Mouse (Mus musculus) liver, adult 2 months (tissue): Measurements from ENCODE around the gene Gm44965. TPM values are rescaled to one million over a fixed set of nuclear protein-coding genes. Genes with fewer than 3 reads are reported as not detected.

Source experiments
- DNase-seq: peaks from one replicate; pipeline ENCODE4 v3.0.0-alpha.2; 2011; ENCODE audit warnings: low read depth, low spot score; ENCODE audit errors: extremely low read depth
- H3K27ac ChIP-seq: fragments of 200-500 bp; replicated peaks from 2 replicates; pipeline ENCODE4 v1.5.1; 2012; ENCODE audit warnings: low read depth, mild to moderate bottlenecking, control low read depth, inconsistent platforms, low read length; ENCODE audit not compliant: insufficient read depth
- H3K27me3 ChIP-seq: fragments of 200-500 bp; 2 replicates; pipeline ENCODE4 v1.6.1; 2012; ENCODE audit warnings: mild to moderate bottlenecking, moderate library complexity, low read length, inconsistent platforms; ENCODE audit not compliant: control insufficient read depth, insufficient read depth
- H3K36me3 ChIP-seq: fragments of 200-500 bp; 2 replicates; pipeline ENCODE4 v1.6.1; 2012; ENCODE audit warnings: low read length, inconsistent platforms; ENCODE audit not compliant: control insufficient read depth, insufficient read depth
- H3K4me1 ChIP-seq: fragments of 200-500 bp; 2 replicates; pipeline ENCODE4 v1.6.1; 2011; ENCODE audit warnings: low read length; ENCODE audit not compliant: control insufficient read depth, insufficient read depth
- H3K4me3 ChIP-seq: fragments of 200-500 bp; 2 replicates; pipeline ENCODE4 v1.5.1; 2011; ENCODE audit warnings: low read depth, mild to moderate bottlenecking, control low read depth, low read length, moderate library complexity; ENCODE audit not compliant: insufficient read depth
- H3K79me2 ChIP-seq: fragments of 200-500 bp; 2 replicates; pipeline ENCODE4 v1.6.1; 2012; ENCODE audit warnings: inconsistent platforms, mild to moderate bottlenecking, low read length, moderate library complexity; ENCODE audit not compliant: control insufficient read depth, insufficient read depth
- H3K9ac ChIP-seq: fragments of 200-500 bp; 2 replicates; pipeline ENCODE4 v1.6.1; 2012; ENCODE audit warnings: low read depth, mild to moderate bottlenecking, control low read depth, inconsistent platforms, low read length
- CTCF ChIP-seq: fragments of 200-500 bp; IDR thresholded peaks from 2 replicates; pipeline ENCODE4 v1.5.1; 2011; ENCODE audit warnings: low read depth, low read length, control low read depth
- POLR2A ChIP-seq: fragments of 200-500 bp; IDR thresholded peaks from 2 replicates; pipeline ENCODE4 v1.6.1; 2011; ENCODE audit warnings: low read length, control low read depth; ENCODE audit not compliant: insufficient read depth; ENCODE audit errors: extremely low read depth
- WGBS: fragments of 180-500 bp; shearing (Covaris S2); methylation state at CpG from one replicate; pipeline ENCODE4 v1.1.7; 2018; 5-methylcytosine and 5-hydroxymethylcytosine counted together
- polyA plus RNA-seq: library from polyadenylated mRNA; depleted of rRNA; stranded (reverse); fragments of >200 nt; gene quantifications from 2 replicates; pipeline ENCODE4 v1.2.3, GENCODE M21; 2012
- total RNA-seq: library from RNA; depleted of rRNA; stranded (reverse); fragments of >200 nt; gene quantifications from 2 replicates; pipeline ENCODE4 v1.2.3, GENCODE M21; 2014

Gene Gm44965
- total and polyA plus RNA-seq, 2 experiments: not detected

- Histone ChIP-seq H3K4me3 (no peak overlapping the region), H3K27me3 (no peaks in the 10 kb centered on the region), H3K9ac (no peak overlapping the region), H3K27ac (no peak overlapping the region), H3K79me2 (no peaks in the 10 kb centered on the region), H3K4me1 (no peaks in the 10 kb centered on the region), H3K36me3 (no peaks in the 10 kb centered on the region)
- no peak for DNase-seq
- TF ChIP-seq POLR2A (no peak), CTCF (no peak)
- WGBS: 73% methylated on average over 6 of the region's 6 CpGs
Measured at GRCm38 (mm10) chr6:48641391-48641790, 47.6 kb downstream of the Gm44965 start.

DNA sequence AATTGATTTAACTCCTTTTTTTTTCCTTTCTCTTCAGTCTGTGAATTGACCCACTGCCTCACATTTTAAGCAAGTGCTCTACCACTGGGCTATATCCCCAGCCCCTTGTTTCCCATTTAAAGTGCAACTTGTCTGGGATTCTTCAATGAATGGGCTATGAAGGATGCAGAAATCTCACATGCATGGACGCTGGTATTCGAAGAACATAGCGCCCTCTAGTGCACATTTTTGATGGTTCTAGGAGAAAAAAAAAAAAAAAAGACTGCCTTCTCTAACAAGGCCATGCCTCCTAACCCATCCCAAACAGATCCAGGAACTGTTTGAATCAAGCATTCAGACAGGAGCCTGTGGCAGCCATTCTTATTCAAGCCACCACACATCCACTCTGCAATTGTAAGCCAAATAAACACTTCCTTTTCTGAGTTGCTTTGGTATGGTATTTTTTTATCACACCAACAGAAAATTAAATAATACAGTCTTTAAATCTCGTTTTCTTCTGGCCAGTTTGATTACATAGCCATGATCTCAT is 49.1 kb downstream of the Gm44965 start:
- TF ChIP-seq POLR2A: no peak
- peak; percentile 41 for TF ChIP-seq CTCF
- 25% methylated on average over 4 of the region's 4 CpGs for WGBS
- H3K27ac ChIP-seq: no peak overlapping the region
- no peak overlapping the region for H3K9ac ChIP-seq
- H3K79me2 ChIP-seq: no peaks in the 10 kb centered on the region
- no peaks in the 10 kb centered on the region; the same call in 1 of the 2 replicates for H3K4me1 ChIP-seq
- H3K36me3 ChIP-seq: no peaks in the 10 kb centered on the region
- H3K27me3 ChIP-seq: no peaks in the 10 kb centered on the region
- no peak overlapping the region for H3K4me3 ChIP-seq
- peak; percentile 72 for DNase-seq

GRCm38 (mm10) chr6:48645660-48646308 is 52.0 kb downstream of the Gm44965 start:
- no peaks in the 10 kb centered on the region; the same call in 1 of the 2 replicates for H3K79me2 ChIP-seq
- DNase-seq: peak; percentile 66
- H3K27me3 ChIP-seq: no peaks in the 10 kb centered on the region
- WGBS: 2% methylated on average over 12 of the region's 12 CpGs
- no peak overlapping the region for H3K9ac ChIP-seq
- H3K4me1 ChIP-seq: no peaks in the 10 kb centered on the region; the same call in 1 of the 2 replicates
- no peak for TF ChIP-seq POLR2A
- peak; percentile 79 for TF ChIP-seq CTCF
- no peak overlapping the region for H3K27ac ChIP-seq
- no peaks in the 10 kb centered on the region for H3K36me3 ChIP-seq
- no peak overlapping the region for H3K4me3 ChIP-seq

- no peak for TF ChIP-seq CTCF
- no peak for TF ChIP-seq POLR2A
- 76% methylated on average over 4 of the region's 4 CpGs for WGBS
- Histone ChIP-seq H3K27ac (no peak overlapping the region), H3K79me2 (no peaks in the 10 kb centered on the region; the same call in 1 of the 2 replicates), H3K36me3 (no peaks in the 10 kb centered on the region), H3K4me1 (no peaks in the 10 kb centered on the region; the same call in 1 of the 2 replicates), H3K4me3 (no peak overlapping the region), H3K27me3 (no peaks in the 10 kb centered on the region), H3K9ac (no peak overlapping the region)
- DNase-seq: no peak
Measured at GRCm38 (mm10) chr6:48646309-48646690, 52.6 kb downstream of the Gm44965 start.

GRCm38 (mm10) chr6:48646995-48647394 is 53.3 kb downstream of the Gm44965 start, which contains the start of gene Gimap8:
Gene Gimap8, plus strand, starts transcription at chr6:48647234.
- Histone ChIP-seq H3K27me3 (no peaks in the 10 kb centered on the region), H3K4me3 (peak within 1 kb of the TSS; percentile 11), H3K79me2 (no peaks in the 10 kb centered on the region; the same call in 1 of the 2 replicates), H3K27ac (peak within 1 kb of the TSS; percentile 3; the same call in 1 of the 2 replicates), H3K9ac (peak within 1 kb of the TSS; percentile 11), H3K36me3 (no peaks in the 10 kb centered on the region), H3K4me1 (no peaks in the 10 kb centered on the region; the same call in 1 of the 2 replicates)
- 9% methylated on average over 3 of the region's 3 CpGs for WGBS
- TF ChIP-seq CTCF (peak; percentile 83), POLR2A (no peak)
- peak; percentile 56 for DNase-seq

DNA sequence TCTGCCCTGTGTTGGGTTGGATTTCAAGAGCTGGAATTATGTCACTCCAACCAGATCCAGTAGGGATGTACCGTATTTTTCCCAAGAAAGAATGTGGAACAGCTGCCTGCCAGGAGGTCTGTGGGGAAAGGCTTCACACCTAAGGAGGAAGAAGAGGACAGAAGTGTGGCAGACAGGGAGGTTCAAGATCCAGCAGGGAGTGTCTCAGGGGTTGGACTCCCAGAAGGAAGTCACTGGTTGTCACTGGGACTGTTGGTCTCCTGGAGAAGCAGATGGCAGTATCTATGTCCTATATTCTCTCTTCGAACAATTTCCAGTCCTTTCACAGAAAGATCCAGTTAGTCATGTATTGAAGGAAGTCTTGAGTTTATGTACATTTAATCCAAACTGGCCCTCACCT is 53.9 kb downstream of the Gm44965 start:
- H3K4me1 ChIP-seq: no peaks in the 10 kb centered on the region; the same call in 1 of the 2 replicates
- H3K27ac ChIP-seq: no peak overlapping the region
- no peaks in the 10 kb centered on the region for H3K36me3 ChIP-seq
- no peak for DNase-seq
- no peaks in the 10 kb centered on the region for H3K27me3 ChIP-seq
- no peak for TF ChIP-seq CTCF
- TF ChIP-seq POLR2A: no peak
- WGBS: 61% methylated on average over 2 of the region's 2 CpGs
- peak overlapping the region; percentile 2; the same call in 1 of the 2 replicates for H3K9ac ChIP-seq
- H3K79me2 ChIP-seq: no peaks in the 10 kb centered on the region; the same call in 1 of the 2 replicates
- peak overlapping the region; percentile 11 for H3K4me3 ChIP-seq
